Mouse (Mus musculus) gastrocnemius, adult 2 months (tissue): ENCODE data around the gene Rasal1. TPM values are rescaled to one million over a fixed set of nuclear protein-coding genes. Genes with fewer than 3 reads are reported as not detected.
A peak's percentile ranks its signal among the peaks of the same experiment; 100 is the strongest.

ENCODE experiments used
- DNase-seq: peaks from one replicate; pipeline ENCODE4 v3.0.0; 2022
- H3K27ac ChIP-seq: fragments of 200-600 bp; 2 replicates; pipeline ENCODE4 v1.8.1; 2022; ENCODE audit warnings: mild to moderate bottlenecking
- H3K4me3 ChIP-seq: fragments of 200-600 bp; 2 replicates; pipeline ENCODE4 v1.8.1; 2022; ENCODE audit warnings: mild to moderate bottlenecking, moderate library complexity
- CTCF ChIP-seq: fragments of 200-600 bp; IDR thresholded peaks from 2 replicates; pipeline ENCODE4 v1.8.1; 2022; ENCODE audit warnings: antibody characterized with exemption, mild to moderate bottlenecking, moderate library complexity
- intact Hi-C: fragments of 180-260 bp; cut with DNase I; formaldehyde crosslinking; loops from one replicate; pipeline ENCODE4 v1.15.1; 2025
- total RNA-seq, 2 experiments: library from RNA; stranded (reverse); gene quantifications; 2 replicates each; pipeline ENCODE4 v1.2.3; 2021

The Rasal1 gene
- total RNA-seq, 2 experiments from 2014 or later: not detected

DNA sequence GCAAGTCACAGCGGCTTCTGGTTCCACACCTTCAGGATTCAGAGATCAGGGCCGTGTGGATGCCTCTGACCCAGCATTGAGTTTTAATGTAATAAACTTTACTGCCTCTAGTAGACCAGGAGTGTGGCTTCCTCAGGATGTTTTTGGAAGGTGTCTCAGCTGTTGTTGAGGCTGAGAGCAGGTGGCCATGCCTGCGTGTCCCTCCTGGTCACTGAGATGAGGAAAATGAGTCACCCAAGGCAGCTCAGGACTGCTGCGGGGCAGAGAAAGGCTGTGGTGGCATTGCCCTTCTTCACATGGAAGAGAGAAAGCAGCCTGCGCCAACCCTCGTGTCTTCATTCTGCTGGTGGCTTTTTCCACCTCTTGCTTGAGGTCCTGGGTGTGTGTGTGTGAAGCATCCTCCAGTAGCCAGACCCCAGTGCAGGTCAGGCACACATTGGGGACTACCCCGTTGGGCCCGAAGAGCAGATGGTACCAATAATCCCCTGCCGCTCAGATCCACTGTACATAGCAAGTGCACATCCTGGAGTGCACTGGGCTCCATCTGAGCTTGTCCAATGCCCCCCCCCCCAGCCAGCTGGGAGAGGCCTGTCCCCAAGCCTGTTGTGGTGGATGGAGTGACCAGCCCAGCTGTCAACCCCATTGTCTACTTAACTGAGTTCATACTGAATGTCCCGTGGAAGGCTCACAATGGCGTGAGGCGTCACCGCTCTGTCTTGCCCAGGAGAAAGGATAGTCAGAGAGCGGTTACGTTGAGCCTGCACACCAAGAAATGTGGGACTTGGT is 20.9 kb upstream of the Rasal1 start:
- TF ChIP-seq CTCF: no peak
- no peak for DNase-seq
- H3K27ac ChIP-seq: no peak overlapping the region
- H3K4me3 ChIP-seq: no peak overlapping the region
- intact Hi-C loops: loop anchor here (10.0 kb wide), 1 partner anchor 117 kb away; the partner anchor contains the start of gene Oas2

DNA sequence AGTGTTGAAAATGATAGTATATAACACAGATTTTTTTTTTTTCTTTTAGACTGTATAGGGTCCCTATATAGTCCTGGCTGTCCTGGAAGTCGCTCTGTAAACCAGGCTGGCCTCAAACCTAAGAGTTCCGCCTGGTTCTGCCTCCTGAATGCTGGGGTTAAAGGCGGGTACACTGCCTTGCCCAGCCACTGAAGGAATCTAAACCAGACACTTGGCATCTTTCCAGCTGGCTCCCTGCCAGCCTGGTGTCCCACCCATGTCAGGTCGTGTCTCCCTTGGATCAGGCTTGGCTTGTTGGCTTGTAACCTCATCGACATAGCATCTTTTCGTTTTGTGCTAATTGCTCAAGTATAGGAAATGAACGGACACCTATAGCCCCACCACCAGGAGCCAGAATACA is 20.0 kb upstream of the Rasal1 start:
- DNase-seq: no peak
- intact Hi-C loops: loop anchor here (10.0 kb wide), 1 partner anchor 116 kb away; the partner anchor contains the start of gene Oas2
- no peak overlapping the region for H3K4me3 ChIP-seq
- TF ChIP-seq CTCF: no peak
- no peak overlapping the region for H3K27ac ChIP-seq

DNA sequence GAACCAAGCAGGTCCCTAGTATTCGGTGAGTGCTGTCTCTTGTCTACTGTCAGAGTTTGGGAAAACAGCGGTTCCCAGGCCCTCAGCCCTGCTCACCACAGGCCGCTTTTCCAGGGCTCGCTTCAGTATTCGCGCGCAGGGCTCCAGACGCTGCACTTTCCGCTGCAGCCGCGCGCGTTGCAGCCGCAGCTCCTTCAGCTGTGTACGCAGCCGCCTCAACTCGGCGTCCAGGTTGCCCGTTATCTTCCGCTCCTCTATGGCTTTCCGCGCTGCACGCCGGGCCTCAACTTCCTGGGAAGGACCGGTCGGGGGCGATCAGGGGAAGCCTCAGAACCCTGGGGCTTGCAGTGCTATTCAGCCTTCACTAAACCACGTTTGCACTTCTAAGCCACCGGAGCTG is 17.5 kb upstream of the Rasal1 start:
- no peak for DNase-seq
- Histone ChIP-seq H3K27ac (no peak overlapping the region), H3K4me3 (no peak overlapping the region)
- intact Hi-C loops: no loop called here
- no peak for TF ChIP-seq CTCF

DNA sequence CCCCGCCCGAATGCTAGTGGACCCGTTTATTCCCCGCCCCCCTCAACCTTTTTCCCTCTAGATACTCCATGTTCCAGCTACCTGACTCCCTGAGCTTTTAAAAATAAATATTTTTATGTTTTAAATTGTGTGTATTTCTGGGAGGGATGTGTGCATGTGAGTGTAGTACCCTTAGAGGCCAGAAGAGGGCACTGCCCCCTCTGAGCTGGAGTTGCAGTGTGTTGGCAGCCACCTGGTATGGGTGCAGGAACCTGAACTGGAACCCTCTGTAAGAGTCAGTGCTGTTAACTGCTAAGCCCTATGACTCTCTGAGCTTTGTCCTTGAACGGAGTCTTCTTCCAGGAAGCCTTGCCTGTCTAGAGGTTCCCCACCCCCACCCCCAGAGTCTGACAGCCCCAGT is 16.7 kb upstream of the Rasal1 start:
- intact Hi-C loops: no loop called here
- Histone ChIP-seq H3K27ac (no peak overlapping the region), H3K4me3 (no peak overlapping the region)
- TF ChIP-seq CTCF: peak; percentile 16; the same call in 1 of the 2 replicates
- no peak for DNase-seq

DNA sequence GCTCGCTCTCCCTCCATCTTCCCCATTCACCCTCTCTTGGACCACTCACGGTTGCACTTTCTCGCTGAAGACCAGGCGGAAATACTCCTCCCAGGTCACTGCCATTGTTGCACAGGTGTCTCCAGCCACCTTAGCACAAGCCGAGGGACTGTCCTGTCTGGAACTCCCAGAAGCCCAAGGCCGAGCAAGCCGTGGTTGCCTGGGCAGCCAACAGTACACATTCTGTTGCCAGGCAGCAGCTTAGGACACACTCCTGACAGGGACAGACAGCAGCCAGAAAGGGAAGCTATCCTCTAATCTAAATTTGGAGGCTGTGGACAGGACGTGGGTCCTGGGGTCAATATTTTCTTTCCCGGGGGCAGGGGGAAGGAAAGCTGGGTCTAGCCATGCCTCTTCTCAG is 14.5 kb upstream of the Rasal1 start, which contains the start of gene Cfap73:
Cfap73 (minus strand) TSS at position 105 of the 400 bp plus-strand sequence.
- no peak for TF ChIP-seq CTCF
- Histone ChIP-seq H3K27ac (no peak within 1 kb of the TSS), H3K4me3 (0 out of 2 replicates have a peak within 1 kb of the TSS, but pooled peaks have one; percentile 7)
- intact Hi-C loops: no loop called here
- DNase-seq: no peak

DNA sequence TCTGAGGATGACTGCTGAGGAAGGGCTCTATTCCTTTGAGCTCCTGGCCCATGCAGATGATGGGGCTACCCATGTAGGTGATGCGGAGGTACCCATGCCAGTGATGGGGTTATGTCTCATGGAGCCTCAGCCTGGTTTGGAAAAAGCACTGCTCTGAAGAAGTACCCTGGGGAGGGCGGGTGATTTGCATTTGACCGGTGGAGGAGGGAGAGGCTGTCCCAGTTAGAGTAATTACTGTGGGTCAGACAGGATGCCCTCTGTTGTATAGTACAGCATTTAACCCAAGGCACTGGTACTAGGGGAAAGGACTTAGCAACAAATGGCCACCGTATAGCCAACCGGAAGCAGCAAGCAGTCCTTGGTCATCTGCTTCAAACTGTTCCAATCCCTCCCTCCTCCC is 13.8 kb upstream of the Rasal1 start:
- no peak overlapping the region for H3K27ac ChIP-seq
- no peak overlapping the region for H3K4me3 ChIP-seq
- DNase-seq: no peak
- no peak for TF ChIP-seq CTCF
- intact Hi-C loops: no loop called here

DNA sequence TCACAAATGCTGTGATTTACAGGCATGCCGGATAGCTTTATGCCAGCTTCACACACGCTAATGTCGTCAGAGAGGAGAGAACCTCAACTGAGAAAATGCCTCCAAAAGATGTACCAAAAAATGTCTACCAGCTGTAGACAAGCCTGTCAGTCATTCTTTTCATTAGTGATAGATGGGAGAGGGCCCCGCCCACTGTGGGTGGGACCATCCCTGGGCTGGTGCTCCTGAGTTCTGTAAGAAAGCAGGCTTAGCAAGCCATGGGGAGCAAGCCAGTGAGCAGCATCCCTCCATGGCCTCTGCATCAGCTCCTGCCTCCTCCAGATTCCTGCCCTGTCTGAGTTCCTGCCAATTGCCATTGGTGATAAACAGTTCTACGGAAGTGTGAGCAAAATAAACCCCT is 13.0 kb upstream of the Rasal1 start:
- Histone ChIP-seq H3K27ac (no peak overlapping the region), H3K4me3 (no peak overlapping the region)
- intact Hi-C loops: no loop called here
- TF ChIP-seq CTCF: no peak
- DNase-seq: no peak

DNA sequence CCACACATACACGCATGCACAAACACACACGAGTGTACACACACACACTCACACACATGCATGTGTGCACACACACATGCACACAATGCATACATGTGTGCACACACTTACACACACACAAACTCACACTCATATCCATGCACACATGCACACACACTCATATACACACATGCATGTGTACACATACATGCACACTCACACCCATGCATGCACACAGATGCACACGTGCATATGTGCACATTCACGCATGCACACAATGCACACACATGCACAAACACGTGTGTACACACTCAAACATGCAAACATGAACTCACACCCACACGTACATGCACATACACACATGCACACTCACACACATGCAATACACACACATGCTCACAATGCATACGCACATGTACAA is 8.5 kb upstream of the Rasal1 start:
- Histone ChIP-seq H3K4me3 (no peak overlapping the region), H3K27ac (no peak overlapping the region)
- intact Hi-C loops: no loop called here
- DNase-seq: no peak
- no peak for TF ChIP-seq CTCF

DNA sequence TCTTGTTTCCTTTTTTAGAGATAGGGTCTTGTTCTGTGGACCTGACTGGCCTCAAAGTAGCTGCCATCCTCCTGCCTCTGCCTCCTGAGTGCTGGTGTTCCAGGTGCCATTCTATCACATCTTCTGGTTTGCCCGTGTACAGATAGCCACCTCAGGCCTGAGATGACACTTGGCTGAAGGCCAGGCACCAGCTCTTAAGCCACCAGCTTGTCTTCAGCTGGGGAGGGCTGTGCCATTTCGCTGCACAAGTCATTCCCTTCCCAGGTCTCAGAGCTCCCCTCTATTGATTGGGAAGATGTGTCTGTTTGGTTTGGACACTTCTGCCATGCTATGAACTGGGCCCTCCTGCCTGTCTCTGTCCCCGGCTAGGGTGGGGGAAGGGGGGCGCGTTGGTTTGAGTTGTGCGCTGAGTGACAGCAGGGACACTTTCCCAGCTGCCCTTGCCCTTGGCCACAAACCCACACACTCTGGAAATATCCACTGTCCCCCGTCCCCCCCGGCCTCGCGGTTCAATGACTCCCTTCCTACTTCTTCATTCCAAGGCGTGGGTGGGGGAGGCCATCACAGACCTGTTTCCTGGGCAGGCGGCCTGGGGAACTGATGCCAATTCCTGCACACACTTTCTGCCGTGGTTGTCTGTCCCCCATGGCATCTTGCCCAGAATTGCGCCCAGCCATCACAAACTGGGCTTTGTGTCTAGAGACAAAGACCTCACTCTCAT is 5.1 kb upstream of the Rasal1 start:
- no peak for TF ChIP-seq CTCF
- no peak overlapping the region for H3K4me3 ChIP-seq

DNA sequence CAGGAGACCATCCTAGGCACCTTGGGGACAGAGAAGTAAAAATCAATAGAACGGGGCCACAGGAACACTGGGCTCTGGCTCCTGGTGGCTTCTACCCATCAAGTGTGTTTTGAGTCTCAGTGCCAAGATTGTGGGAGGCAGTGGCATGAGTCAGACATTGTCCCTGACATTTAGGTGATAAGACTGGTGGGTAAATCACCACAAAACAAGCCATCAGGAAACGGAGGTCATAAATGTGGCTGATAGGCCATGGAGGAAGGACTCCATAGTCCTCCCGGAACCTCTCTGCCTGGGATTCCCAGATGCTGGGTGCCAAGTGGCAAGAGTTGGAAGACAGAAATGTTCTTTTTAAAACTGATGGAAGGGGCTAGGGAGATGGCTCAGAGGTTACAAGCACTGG is 4.4 kb upstream of the Rasal1 start:
- H3K27ac ChIP-seq: no peak overlapping the region
- TF ChIP-seq CTCF: no peak
- intact Hi-C loops: no loop called here

More for the DNA sequence above, 5.1 kb upstream of the Rasal1 start:
- intact Hi-C loops: no loop called here
- DNase-seq: no peak
- no peak overlapping the region for H3K27ac ChIP-seq

DNA sequence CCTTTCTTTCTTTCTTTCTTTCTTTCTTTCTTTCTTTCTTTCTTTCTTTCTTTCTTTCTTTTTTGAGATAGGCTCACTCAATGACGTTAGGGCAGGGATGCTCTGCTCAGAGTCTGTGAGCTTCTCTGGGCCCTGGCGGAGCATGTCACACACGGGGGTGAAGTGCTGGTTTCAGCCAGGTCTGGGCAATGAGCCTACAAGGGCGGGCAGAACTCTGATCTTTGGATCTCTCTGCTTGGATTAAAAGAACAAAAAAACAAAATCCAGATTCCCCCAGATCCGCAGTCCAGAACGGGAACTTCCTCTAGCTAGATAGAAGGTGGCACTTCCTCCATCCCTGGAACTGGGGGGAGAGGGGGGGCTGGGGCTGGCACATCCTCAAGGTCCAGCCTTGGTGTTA is 2.8 kb upstream of the Rasal1 start:
- no peak overlapping the region for H3K27ac ChIP-seq
- intact Hi-C loops: no loop called here
- TF ChIP-seq CTCF: no peak
- no peak overlapping the region for H3K4me3 ChIP-seq
- DNase-seq: peak; percentile 51

More for the DNA sequence above, 4.4 kb upstream of the Rasal1 start:
- no peak for DNase-seq
- H3K4me3 ChIP-seq: no peak overlapping the region

DNA sequence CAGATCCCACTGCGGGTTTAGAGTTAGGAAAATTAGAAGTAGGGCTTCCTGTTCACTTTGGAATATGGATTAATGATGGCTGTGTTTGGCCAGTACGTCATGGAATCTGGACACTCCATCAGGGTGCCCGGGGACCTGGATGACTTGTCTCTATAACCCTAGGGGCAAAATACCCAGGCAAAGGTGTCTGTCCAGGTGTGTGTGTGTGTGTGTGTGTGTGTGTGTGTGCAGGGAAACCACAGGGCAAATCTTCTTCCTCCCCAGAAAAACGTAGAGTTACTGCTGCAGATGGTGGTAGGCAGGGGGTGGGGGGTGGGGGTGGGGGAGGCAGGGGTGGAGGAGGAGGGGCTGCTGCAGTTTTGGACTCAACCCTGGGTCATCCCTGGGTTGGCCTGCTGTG is 1.3 kb upstream of the Rasal1 start:
- Histone ChIP-seq H3K4me3 (no peak overlapping the region), H3K27ac (no peak overlapping the region)
- no peak for DNase-seq
- TF ChIP-seq CTCF: no peak
- intact Hi-C loops: no loop called here

DNA sequence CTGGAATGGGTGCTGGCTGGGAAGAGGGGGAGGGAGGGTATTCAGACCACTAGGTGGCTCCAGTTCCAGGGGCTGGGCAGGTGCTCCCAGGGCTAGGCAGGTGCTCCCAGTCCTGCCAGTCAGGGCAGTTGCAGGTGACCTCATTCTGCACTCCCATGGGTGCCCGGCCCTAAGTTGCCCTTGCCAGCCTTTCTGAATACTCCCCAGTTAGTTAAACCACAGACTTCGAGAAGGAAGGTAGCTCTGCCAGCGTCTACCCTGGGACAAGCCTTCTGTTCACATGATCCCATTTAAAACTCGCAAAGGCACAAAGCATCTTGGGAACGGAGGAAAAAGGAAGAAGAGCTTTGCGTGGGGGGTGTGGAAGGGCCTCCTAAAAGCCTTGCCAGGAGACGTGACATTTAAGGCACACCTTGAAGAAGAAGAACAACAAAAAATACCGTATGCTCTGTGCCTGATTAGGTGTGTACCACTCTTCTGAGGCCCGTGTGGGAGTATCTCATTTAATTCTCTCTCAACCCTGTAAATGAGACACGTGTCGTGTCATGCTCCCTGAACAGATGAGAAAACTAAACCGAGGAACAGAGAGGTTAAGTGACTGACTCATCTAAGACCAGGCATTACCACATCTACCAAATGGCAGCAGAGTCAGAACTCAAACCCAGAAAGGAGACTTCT is 659 bp upstream of the Rasal1 start:
- H3K27ac ChIP-seq: no peak overlapping the region
- DNase-seq: no peak
- TF ChIP-seq CTCF: no peak
- peak overlapping the region; percentile 68 for H3K4me3 ChIP-seq
- intact Hi-C loops: no loop called here
